Mouse (Mus musculus) thymus, adult 18-20 months (tissue): ENCODE measurements around the gene Exoc4.

ENCODE experiments used
- DNase-seq, 2 experiments: peaks; one replicate each; pipeline ENCODE4 v3.0.0; 2022; ENCODE audit warnings: mixed read lengths in 2 of 2

The Exoc4 gene

GRCm38 (mm10) chr6:33681778-33682640 is 433.1 kb downstream of the Exoc4 start:
- peak in 1 of 2 experiments; percentile 19 for DNase-seq

- DNase-seq = peak in 1 of 2 experiments; percentile 42
Observed at GRCm38 (mm10) chr6:33683533-33683932, 434.6 kb downstream of the Exoc4 start.

GRCm38 (mm10) chr6:33685321-33685720 is 436.4 kb downstream of the Exoc4 start:
- DNase-seq = no peak

GRCm38 (mm10) chr6:33690601-33691000 is 441.7 kb downstream of the Exoc4 start:
- no peak for DNase-seq

- no peak for DNase-seq
Observed at GRCm38 (mm10) chr6:33696976-33697375, 448.1 kb downstream of the Exoc4 start.

GRCm38 (mm10) chr6:33708907-33709306 is 460.0 kb downstream of the Exoc4 start:
- DNase-seq = no peak

GRCm38 (mm10) chr6:33709340-33709739 is 460.5 kb downstream of the Exoc4 start:
- DNase-seq = no peak

GRCm38 (mm10) chr6:33711742-33712141 is 462.9 kb downstream of the Exoc4 start:
- no peak for DNase-seq

- no peak for DNase-seq
Observed at GRCm38 (mm10) chr6:33712540-33713118, 463.7 kb downstream of the Exoc4 start.

- DNase-seq = no peak
Observed at GRCm38 (mm10) chr6:33716254-33716965, 467.5 kb downstream of the Exoc4 start.

- no peak for DNase-seq
Observed at GRCm38 (mm10) chr6:33721166-33721565, 472.3 kb downstream of the Exoc4 start.

- no peak for DNase-seq
Observed at GRCm38 (mm10) chr6:33722811-33723210, 473.9 kb downstream of the Exoc4 start.

GRCm38 (mm10) chr6:33724596-33724995 is 475.7 kb downstream of the Exoc4 start:
- DNase-seq = no peak

- no peak for DNase-seq
Observed at GRCm38 (mm10) chr6:33727271-33727670, 478.4 kb downstream of the Exoc4 start.

GRCm38 (mm10) chr6:33732214-33732613 is 483.3 kb downstream of the Exoc4 start:
- DNase-seq = no peak

GRCm38 (mm10) chr6:33733602-33734001 is 484.7 kb downstream of the Exoc4 start:
- no peak for DNase-seq

- DNase-seq = no peak
Observed at GRCm38 (mm10) chr6:33734032-33734431, 485.1 kb downstream of the Exoc4 start.

GRCm38 (mm10) chr6:33738857-33739291 is 490.0 kb downstream of the Exoc4 start:
- no peak for DNase-seq

- DNase-seq = no peak
Observed at GRCm38 (mm10) chr6:33739304-33739703, 490.4 kb downstream of the Exoc4 start.

- DNase-seq = no peak
Observed at GRCm38 (mm10) chr6:33755976-33756375, 507.1 kb downstream of the Exoc4 start.

- no peak for DNase-seq
Observed at GRCm38 (mm10) chr6:33761557-33761956, 512.7 kb downstream of the Exoc4 start.

GRCm38 (mm10) chr6:33763245-33763644 is 514.4 kb downstream of the Exoc4 start:
- DNase-seq = no peak

GRCm38 (mm10) chr6:33763970-33764369 is 515.1 kb downstream of the Exoc4 start:
- DNase-seq = no peak

GRCm38 (mm10) chr6:33769251-33769650 is 520.4 kb downstream of the Exoc4 start:
- DNase-seq = no peak
